Mouse (Mus musculus): ENCODE measurements around the gene Tubg1. TPM values are rescaled to one million over a fixed set of nuclear protein-coding genes. Genes with fewer than 3 reads are reported as not detected.

Gene Tubg1
- total RNA-seq, 2 experiments from 2014 or later, result 41.7 to 42.6 TPM

DNA sequence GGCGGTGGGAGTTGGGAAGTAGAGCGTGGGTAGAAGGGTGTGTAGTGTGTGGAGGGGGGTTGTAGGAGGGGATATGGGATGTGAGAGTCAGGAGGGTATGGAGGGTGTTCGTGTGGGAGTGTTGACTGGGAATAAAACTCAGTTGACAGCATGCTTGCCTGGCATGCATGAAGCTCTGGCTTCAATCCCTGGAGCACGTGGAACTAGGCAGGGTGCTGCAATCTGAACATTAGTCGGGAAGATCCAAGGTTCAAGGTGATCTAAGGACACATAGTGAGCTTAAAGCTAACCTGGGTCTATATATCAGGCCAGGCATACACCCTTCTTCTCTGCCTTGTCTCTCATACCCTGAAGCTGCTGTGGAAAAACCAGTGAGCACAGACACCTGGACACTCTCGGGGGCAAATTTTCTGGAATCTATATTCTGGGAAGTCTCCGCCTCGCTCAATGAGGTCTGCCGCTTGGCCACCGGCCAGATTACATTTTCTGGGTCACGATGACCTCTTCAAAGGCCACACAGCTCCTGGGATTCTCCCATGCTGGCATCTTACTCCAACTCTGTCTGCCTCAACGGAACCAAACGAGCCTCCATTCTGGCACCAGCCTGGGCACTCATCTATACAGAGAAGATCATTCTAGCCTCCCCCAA lies 14.6 kb downstream of the Tubg1 start:
- Histone ChIP-seq H3K27ac (no peak overlapping the region), H3K4me3 (no peak overlapping the region)
- DNase-seq (ENCODE audit: low spot score in 2 of 2), result no peak
- TF ChIP-seq CTCF (conservative IDR thresholded peaks at IDR 0.05), result no peak

GRCm38 (mm10) chr11:101137000-101137399 lies 17.3 kb downstream of the Tubg1 start:
- TF ChIP-seq CTCF (conservative IDR thresholded peaks at IDR 0.05), result no peak

DNA sequence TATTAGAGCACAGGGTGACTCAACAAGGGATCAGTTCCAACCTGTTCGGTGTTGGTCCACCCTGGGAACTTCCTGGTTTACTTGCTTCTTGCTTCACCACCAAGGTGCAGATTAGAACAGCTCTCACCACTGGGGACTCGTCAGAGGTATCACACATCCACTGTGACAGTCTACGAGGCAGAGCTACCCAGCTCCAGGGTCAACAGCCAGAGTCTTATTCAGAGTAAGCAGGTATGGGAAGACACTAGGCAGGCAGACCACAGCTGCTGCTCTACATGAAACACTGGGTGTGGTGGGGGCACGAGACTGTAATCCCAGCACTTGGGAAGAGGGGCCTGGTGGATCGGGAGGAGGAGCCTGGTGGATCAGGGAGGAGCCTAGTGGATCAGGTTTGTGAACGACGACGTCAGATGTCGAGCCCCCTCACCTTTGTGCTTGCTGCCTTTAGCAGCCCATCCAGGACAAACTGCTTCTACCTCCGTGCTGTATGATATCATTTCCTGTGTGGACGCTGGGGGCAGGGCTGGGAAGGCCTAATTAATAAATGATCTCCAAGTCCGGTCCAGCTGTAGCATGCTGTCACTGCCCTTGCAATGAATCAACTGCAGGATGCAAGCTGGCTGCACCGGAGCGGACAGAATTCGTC lies 18.9 kb downstream of the Tubg1 start:
- DNase-seq (ENCODE audit: low spot score in 2 of 2), result no peak
- H3K27ac ChIP-seq, result no peak overlapping the region
- no peak overlapping the region for H3K4me3 ChIP-seq
- no peak for TF ChIP-seq CTCF (conservative IDR thresholded peaks at IDR 0.05)

More at GRCm38 (mm10) chr11:101137000-101137399, 17.3 kb downstream of the Tubg1 start:
- no peak for DNase-seq (ENCODE audit: low spot score in 2 of 2)
- Histone ChIP-seq H3K27ac (no peak overlapping the region), H3K4me3 (no peak overlapping the region)

DNA sequence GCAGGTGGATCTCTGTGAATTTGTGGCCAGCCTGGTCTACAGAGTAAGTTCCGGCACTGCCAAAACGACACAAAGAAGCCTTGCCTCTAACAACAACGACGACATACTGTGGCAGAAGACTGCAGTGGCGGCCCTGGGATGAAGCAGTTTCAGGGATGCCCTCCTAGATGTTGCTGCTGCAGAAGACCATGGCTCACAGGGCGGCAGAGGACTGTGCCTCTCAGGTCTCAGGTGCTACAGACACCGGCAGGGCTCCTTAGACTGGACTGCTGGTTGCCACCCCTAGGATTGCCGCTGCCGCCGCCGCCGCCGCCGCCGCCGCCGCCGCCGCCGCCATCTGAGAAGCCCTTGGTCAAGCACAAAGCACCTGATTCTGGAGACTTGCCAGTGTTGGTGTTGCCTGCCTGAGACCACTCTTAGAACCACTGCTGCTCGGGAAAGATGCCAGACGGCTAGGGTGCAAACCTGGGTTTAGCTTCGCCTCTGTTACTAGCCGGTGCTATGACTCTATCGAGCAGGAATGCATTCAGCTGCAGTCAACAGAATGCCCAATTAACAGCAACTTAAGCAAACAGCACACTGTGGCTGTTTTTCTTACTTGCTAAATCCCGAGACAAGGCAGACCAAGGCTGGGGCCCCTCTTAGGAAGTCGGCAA lies 20.6 kb downstream of the Tubg1 start:
- TF ChIP-seq CTCF (conservative IDR thresholded peaks at IDR 0.05), result no peak
- Histone ChIP-seq H3K4me3 (peak overlapping the region; percentile 51), H3K27ac (peak overlapping the region; percentile 62)

GRCm38 (mm10) chr11:101141088-101141487 lies 21.4 kb downstream of the Tubg1 start:
- DNase-seq (ENCODE audit: low spot score in 2 of 2), result no peak
- TF ChIP-seq CTCF (conservative IDR thresholded peaks at IDR 0.05), result no peak
- H3K4me3 ChIP-seq, result no peak overlapping the region
- H3K27ac ChIP-seq, result no peak overlapping the region

More for the DNA sequence above, 20.6 kb downstream of the Tubg1 start:
- no peak for DNase-seq (ENCODE audit: low spot score in 2 of 2)

GRCm38 (mm10) chr11:101142215-101142967 lies 22.7 kb downstream of the Tubg1 start:
- no peak for DNase-seq (ENCODE audit: low spot score in 2 of 2)
- TF ChIP-seq CTCF (conservative IDR thresholded peaks at IDR 0.05), result no peak
- H3K4me3 ChIP-seq, result no peak overlapping the region
- no peak overlapping the region for H3K27ac ChIP-seq

DNA sequence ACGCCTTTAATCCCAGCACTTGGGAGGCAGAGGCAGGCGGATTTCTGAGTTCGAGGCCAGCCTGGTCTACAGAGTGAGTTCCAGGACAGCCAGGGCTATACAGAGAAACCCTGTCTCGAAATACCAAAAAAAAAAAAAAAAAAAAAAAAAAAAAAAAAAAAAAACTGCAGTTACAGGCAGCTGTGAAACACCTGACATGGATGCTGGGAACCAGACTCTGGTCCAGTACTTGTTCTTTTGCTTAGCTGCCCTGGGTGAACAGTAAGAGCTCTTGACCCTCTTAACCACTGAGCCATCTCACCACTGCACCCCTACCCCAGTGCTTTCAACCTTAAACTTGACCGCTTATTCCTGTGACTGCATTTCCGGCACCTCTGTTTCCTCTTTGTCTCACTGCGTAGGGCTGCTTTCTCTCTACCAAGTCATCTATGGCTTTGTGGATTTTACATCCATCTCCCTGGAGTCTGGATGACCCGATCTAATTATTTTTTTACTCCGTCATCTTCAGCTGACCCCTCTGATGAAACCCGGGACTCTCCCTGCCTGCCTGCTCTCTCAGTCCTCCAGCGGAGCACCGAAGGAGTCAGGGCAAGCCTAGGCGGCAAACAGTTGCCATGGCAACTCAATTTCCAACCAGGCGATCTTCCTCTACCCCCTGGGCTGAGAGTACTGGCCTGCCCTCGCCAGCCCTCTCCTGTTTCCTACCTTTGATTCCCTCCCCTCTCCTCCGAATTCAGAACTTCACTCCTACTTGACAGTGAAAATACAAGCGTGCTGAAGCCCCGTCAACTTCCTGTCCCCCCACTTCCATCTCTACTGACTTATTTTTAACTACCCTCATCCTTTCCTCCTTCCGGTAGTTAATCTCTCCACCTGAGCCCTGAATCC lies 23.8 kb downstream of the Tubg1 start:
- DNase-seq (ENCODE audit: low spot score in 2 of 2), result peak in 1 of 2 experiments; percentile 34
- TF ChIP-seq CTCF (conservative IDR thresholded peaks at IDR 0.05), result no peak
- peak overlapping the region; percentile 73 for H3K27ac ChIP-seq
- peak overlapping the region; percentile 53 for H3K4me3 ChIP-seq

GRCm38 (mm10) chr11:101146377-101146776 lies 26.6 kb downstream of the Tubg1 start:
- TF ChIP-seq CTCF (conservative IDR thresholded peaks at IDR 0.05), result no peak
- no peak for DNase-seq (ENCODE audit: low spot score in 2 of 2)

DNA sequence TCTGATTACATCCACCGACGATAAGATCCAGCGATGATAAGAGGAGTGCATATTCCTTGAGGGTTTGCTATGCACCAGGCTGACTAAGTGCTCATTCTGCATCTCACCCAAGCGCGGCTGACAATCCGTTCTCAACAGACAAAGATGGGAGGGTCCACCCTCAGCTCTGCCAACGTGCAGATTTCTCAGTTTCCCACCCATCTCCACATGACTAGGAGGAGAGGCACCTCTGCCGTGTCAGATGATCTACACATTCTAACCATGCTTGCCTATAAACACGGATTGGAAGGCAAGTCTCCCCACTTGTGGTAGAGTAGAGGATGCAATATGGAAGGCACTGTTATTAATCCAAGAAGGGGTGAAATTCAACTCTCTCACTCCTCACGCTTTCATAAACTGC lies 29.0 kb downstream of the Tubg1 start:
- no peak for TF ChIP-seq CTCF (conservative IDR thresholded peaks at IDR 0.05)
- Histone ChIP-seq H3K4me3 (no peak overlapping the region), H3K27ac (peak overlapping the region; percentile 40; the same call in 1 of the 2 replicates)
- DNase-seq (ENCODE audit: low spot score in 2 of 2), result no peak

More at GRCm38 (mm10) chr11:101146377-101146776, 26.6 kb downstream of the Tubg1 start:
- Histone ChIP-seq H3K4me3 (no peak overlapping the region), H3K27ac (no peak overlapping the region)

DNA sequence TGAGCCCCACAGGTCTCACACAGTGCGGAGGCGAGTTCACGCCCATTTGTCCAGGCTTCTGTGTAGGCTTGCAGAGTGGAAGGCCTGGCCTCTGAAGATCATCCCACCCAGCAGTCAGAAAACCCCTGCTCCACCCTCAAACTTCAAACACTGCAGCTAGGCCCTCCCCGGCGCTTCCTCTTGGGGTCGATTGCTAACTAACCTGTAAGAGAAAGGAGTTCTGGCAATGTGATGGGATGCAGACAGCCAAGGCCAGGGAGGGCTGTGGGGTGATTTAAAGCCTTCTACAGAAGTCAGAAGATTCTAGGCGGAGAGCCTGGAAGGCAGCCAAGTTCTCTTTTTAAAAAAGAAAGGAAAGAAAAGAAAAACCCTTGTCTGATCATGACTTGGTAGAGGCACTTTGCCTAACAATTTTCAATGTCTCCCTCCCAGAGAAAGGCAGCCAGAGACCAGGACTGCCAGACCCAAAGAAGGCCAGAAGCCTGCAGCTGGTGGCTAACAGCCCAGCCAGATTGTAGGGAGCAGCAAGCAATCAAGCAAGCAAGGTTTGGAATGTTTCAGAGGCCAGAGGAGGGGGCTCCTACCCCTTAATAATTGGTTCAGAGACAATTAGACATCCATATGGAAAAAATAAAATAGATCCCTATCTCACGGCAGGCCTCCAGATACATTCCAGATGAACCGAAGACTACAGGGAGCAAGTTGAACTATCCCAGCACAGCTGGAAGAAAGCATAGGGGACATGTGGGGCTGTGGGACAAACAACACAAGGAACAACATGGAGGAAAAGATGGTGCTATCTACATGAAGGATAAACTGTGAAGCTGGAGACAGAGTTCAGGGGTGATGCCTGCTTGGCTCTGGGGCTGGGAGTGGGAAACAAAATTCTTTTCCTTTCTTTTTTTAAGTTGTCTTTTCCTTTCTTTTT lies 29.7 kb downstream of the Tubg1 start:
- no peak for DNase-seq (ENCODE audit: low spot score in 2 of 2)
- peak overlapping the region; percentile 40; the same call in 1 of the 2 replicates for H3K27ac ChIP-seq
- TF ChIP-seq CTCF (conservative IDR thresholded peaks at IDR 0.05), result no peak
- no peak overlapping the region for H3K4me3 ChIP-seq

GRCm38 (mm10) chr11:101151063-101151462 lies 31.3 kb downstream of the Tubg1 start:
- H3K27ac ChIP-seq, result no peak overlapping the region
- TF ChIP-seq CTCF (conservative IDR thresholded peaks at IDR 0.05), result 0 out of 2 replicates have a peak, but pooled peaks have one; percentile 22
- DNase-seq (ENCODE audit: low spot score in 2 of 2), result no peak
- H3K4me3 ChIP-seq, result no peak overlapping the region

Measured in layer of hippocampus, adult 2 months (tissue).